Mouse (Mus musculus) MEL (cell line): ENCODE results near the gene Kcnh7. TPM values are rescaled to one million over a fixed set of nuclear protein-coding genes. Genes with fewer than 3 reads are reported as not detected.

Source experiments
- DNase-seq: peaks from one replicate; pipeline ENCODE4 v3.0.0; 2011; ENCODE audit warnings: low read depth, low spot score
- H3K27ac ChIP-seq: 2 replicates; pipeline ENCODE4 v1.5.1; 2012; ENCODE audit warnings: low read depth, mild to moderate bottlenecking, control low read depth, low read length, moderate library complexity; ENCODE audit not compliant: control insufficient read depth
- H3K27me3 ChIP-seq, 2 experiments: fragments of 150-350 bp in 1 of 2; sonication (generic) in 1 of 2; 2 replicates each; pipeline ENCODE4 v1.6.1; 2012; ENCODE audit warnings: low read length in 2 of 2, mild to moderate bottlenecking in 2 of 2, improper control_type of control experiment in 1 of 2, moderate library complexity in 1 of 2; ENCODE audit not compliant: insufficient read depth in 2 of 2, control insufficient read depth in 1 of 2
- H3K36me3 ChIP-seq, 2 experiments: 2 replicates each; pipeline ENCODE4 v1.6.1; 2012 to 2014; ENCODE audit warnings: low read length in 2 of 2, improper control_type of control experiment in 1 of 2, inconsistent platforms in 1 of 2, mild to moderate bottlenecking in 1 of 2; ENCODE audit not compliant: insufficient read depth in 2 of 2, control insufficient read depth in 1 of 2
- H3K4me1 ChIP-seq, 2 experiments: fragments of 150-350 bp in 1 of 2; sonication (generic) in 1 of 2; 2 replicates each; pipeline ENCODE4 v1.6.1; 2012; ENCODE audit warnings: low read length in 2 of 2, improper control_type of control experiment in 1 of 2, mild to moderate bottlenecking in 1 of 2; ENCODE audit not compliant: insufficient read depth in 2 of 2, control insufficient read depth in 1 of 2
- H3K4me3 ChIP-seq, 2 experiments: fragments of 150-350 bp in 1 of 2; sonication (generic) in 1 of 2; 2 replicates each; pipeline ENCODE4 v1.5.1; 2012; ENCODE audit warnings: low read depth in 2 of 2, low read length in 2 of 2, mild to moderate bottlenecking in 2 of 2, moderate library complexity in 2 of 2, control low read depth in 1 of 2, improper control_type of control experiment in 1 of 2; ENCODE audit not compliant: control insufficient read depth in 1 of 2, insufficient read depth in 1 of 2
- H3K79me2 ChIP-seq: 2 replicates; pipeline ENCODE4 v1.6.1; 2012; ENCODE audit warnings: mild to moderate bottlenecking, low read length, moderate library complexity; ENCODE audit not compliant: control insufficient read depth, poor library complexity, insufficient read depth
- H3K9ac ChIP-seq: 2 replicates; pipeline ENCODE4 v1.6.1; 2012; ENCODE audit warnings: low read depth, mild to moderate bottlenecking, control low read depth, low read length, moderate library complexity; ENCODE audit not compliant: control insufficient read depth, poor library complexity, severe bottlenecking
- H3K9me3 ChIP-seq: fragments of 150-350 bp; sonication (generic); replicated peaks from 2 replicates; pipeline ENCODE4 v1.6.1; 2012; ENCODE audit warnings: mild to moderate bottlenecking, low read length, improper control_type of control experiment, moderate library complexity; ENCODE audit not compliant: insufficient read depth
- BHLHE40 ChIP-seq: IDR thresholded peaks from 2 replicates; pipeline ENCODE4 v1.6.1; 2012; ENCODE audit warnings: low read depth, mild to moderate bottlenecking, inconsistent platforms, low read length, improper control_type of control experiment, borderline replicate concordance
- CHD1 ChIP-seq: IDR thresholded peaks from 2 replicates; pipeline ENCODE4 v1.6.1; 2012; ENCODE audit warnings: low read depth, mild to moderate bottlenecking, inconsistent platforms, low read length, improper control_type of control experiment
- EP300 ChIP-seq, 2 experiments: IDR thresholded peaks; 2 replicates each; pipeline ENCODE4 v1.6.1; 2011; ENCODE audit warnings: improper control_type of control experiment in 2 of 2, low read length in 2 of 2, low read depth in 1 of 2, mild to moderate bottlenecking in 1 of 2
- GATA1 ChIP-seq: IDR thresholded peaks from 2 replicates; pipeline ENCODE4 v1.6.1; 2011; ENCODE audit warnings: low read depth, low read length, improper control_type of control experiment
- JUND ChIP-seq: IDR thresholded peaks from 2 replicates; pipeline ENCODE4 v1.6.1; 2011; ENCODE audit warnings: low read depth, mild to moderate bottlenecking, improper control_type of control experiment, low read length
- KAT2A ChIP-seq: conservative IDR thresholded peaks from 2 replicates; pipeline ENCODE4 v1.6.1; 2012; ENCODE audit warnings: low read depth, low read length, improper control_type of control experiment, inconsistent platforms
- MAFK ChIP-seq: IDR thresholded peaks from 2 replicates; pipeline ENCODE4 v1.6.1; 2011; ENCODE audit warnings: low read depth, mild to moderate bottlenecking, low read length, improper control_type of control experiment, borderline replicate concordance
- MAX ChIP-seq: IDR thresholded peaks from 2 replicates; pipeline ENCODE4 v1.6.1; 2011; ENCODE audit warnings: low read length, improper control_type of control experiment
- MEF2A ChIP-seq: IDR thresholded peaks from 2 replicates; pipeline ENCODE4 v1.6.1; 2014; ENCODE audit warnings: low read depth, mild to moderate bottlenecking, inconsistent platforms, low read length, improper control_type of control experiment; ENCODE audit not compliant: poor library complexity, insufficient replicate concordance, severe bottlenecking; ENCODE audit errors: extremely low read depth
- NRF1 ChIP-seq: IDR thresholded peaks from 2 replicates; pipeline ENCODE4 v1.6.1; 2014; ENCODE audit warnings: low read depth, mild to moderate bottlenecking, inconsistent platforms, low read length, improper control_type of control experiment, moderate library complexity; ENCODE audit not compliant: poor library complexity, insufficient read depth, severe bottlenecking
- POLR2A ChIP-seq, 2 experiments: IDR thresholded peaks; 2 replicates each; pipeline ENCODE4 v1.6.1; 2011 to 2012; ENCODE audit warnings: low read length in 2 of 2, mild to moderate bottlenecking in 2 of 2, control low read depth in 1 of 2, improper control_type of control experiment in 1 of 2, low read depth in 1 of 2, moderate library complexity in 1 of 2; ENCODE audit not compliant: control insufficient read depth in 1 of 2, insufficient read depth in 1 of 2, poor library complexity in 1 of 2
- RAD21 ChIP-seq: IDR thresholded peaks from 2 replicates; pipeline ENCODE4 v1.6.1; 2011; ENCODE audit warnings: mild to moderate bottlenecking, low read depth, low read length, improper control_type of control experiment
- RCOR1 ChIP-seq: IDR thresholded peaks from 2 replicates; pipeline ENCODE4 v1.6.1; 2012; ENCODE audit warnings: low read depth, mild to moderate bottlenecking, inconsistent platforms, low read length, improper control_type of control experiment
- SIN3A ChIP-seq: IDR thresholded peaks from 2 replicates; pipeline ENCODE4 v1.6.1; 2012; ENCODE audit warnings: low read length, improper control_type of control experiment, inconsistent platforms
- SMC3 ChIP-seq: IDR thresholded peaks from 2 replicates; pipeline ENCODE4 v1.6.1; 2011; ENCODE audit warnings: low read depth, low read length, improper control_type of control experiment
- UBTF ChIP-seq: IDR thresholded peaks from 2 replicates; pipeline ENCODE4 v1.6.1; 2012; ENCODE audit warnings: low read depth, mild to moderate bottlenecking, inconsistent platforms, low read length, improper control_type of control experiment, moderate library complexity, borderline replicate concordance; ENCODE audit not compliant: insufficient read depth
- USF2 ChIP-seq, 2 experiments: IDR thresholded peaks; 2 replicates each; pipeline ENCODE4 v1.6.1; 2011 to 2012; ENCODE audit warnings: improper control_type of control experiment in 2 of 2, low read length in 2 of 2, borderline replicate concordance in 1 of 2, inconsistent platforms in 1 of 2, low read depth in 1 of 2, mild to moderate bottlenecking in 1 of 2; ENCODE audit not compliant: insufficient read depth in 1 of 2
- ZMIZ1 ChIP-seq: IDR thresholded peaks from 2 replicates; pipeline ENCODE4 v1.6.1; 2012; ENCODE audit warnings: low read depth, mild to moderate bottlenecking, inconsistent platforms, low read length, improper control_type of control experiment, moderate library complexity
- ZNF384 ChIP-seq: IDR thresholded peaks from 2 replicates; pipeline ENCODE4 v1.6.1; 2012; ENCODE audit warnings: low read depth, mild to moderate bottlenecking, inconsistent platforms, low read length, improper control_type of control experiment
- polyA plus RNA-seq, 2 experiments: library from polyadenylated mRNA; stranded (reverse) in 1 of 2; unstranded in 1 of 2; fragments of >175 nt in 1 of 2; fragments of >200 nt in 1 of 2; gene quantifications; 2 replicates each; pipeline versions ENCODE4 v1.2.1 to v1.2.4; 2012; ENCODE audit warnings: low replicate concordance in 2 of 2, low read depth in 1 of 2; ENCODE audit not compliant: insufficient read length in 2 of 2, insufficient read depth in 1 of 2, missing spikeins in 1 of 2
- total RNA-seq: library from RNA; depleted of rRNA; stranded (reverse); fragments of 300-350 nt; gene quantifications from 2 replicates; pipeline ENCODE4 v1.2.3, GENCODE M21; 2012

The Kcnh7 gene
- total and polyA plus RNA-seq, 3 experiments = under 0.01 to 0.13 TPM; not detected in 1

GRCm38 (mm10) chr2:62784460-62785038 lies 399.5 kb downstream of the Kcnh7 start:
- Histone ChIP-seq H3K9me3 (no peaks in the 10 kb centered on the region), H3K4me1 (no peaks in the 10 kb centered on the region), H3K4me3 (no peak overlapping the region), H3K27me3 (peaks cover 0 to 2% of the 10 kb centered on the region in 2 experiments; a peak in 1 of 4 replicates), H3K79me2 (no peaks in the 10 kb centered on the region), H3K9ac (no peak overlapping the region), H3K36me3 (no peaks in the 10 kb centered on the region), H3K27ac (no peak overlapping the region)
- TF ChIP-seq ZMIZ1 (no peak), USF2 (IDR thresholded peaks at IDR 0.05; ENCODE audit: borderline replicate concordance in 1 of 2, insufficient read depth in 1 of 2, low read depth in 1 of 2, low read length in 2 of 2) (no peak), CHD1 (no peak), SMC3 (no peak), GATA1 (no peak), ZNF384 (no peak), BHLHE40 (no peak), JUND (no peak), MAX (no peak), KAT2A (no peak)
- DNase-seq = no peak

DNA sequence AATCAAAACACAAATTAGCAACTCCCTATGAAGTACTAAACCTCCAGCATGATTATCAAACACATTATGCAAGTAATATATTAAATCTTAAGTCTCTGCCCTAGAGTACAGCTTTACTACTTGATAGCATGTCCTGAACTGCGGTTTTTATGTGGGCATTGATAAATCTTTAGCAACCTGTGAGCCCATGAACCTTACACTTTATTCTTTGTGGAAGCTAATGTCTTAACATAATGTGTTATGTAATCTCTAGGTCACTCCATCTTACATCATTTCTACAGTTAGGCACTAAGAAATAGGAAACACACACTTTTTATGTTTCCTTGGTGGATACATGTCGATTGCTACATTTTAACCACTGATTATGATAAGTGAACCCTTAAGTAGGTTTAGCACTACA lies 437.8 kb downstream of the Kcnh7 start:
- H3K79me2 ChIP-seq = no peaks in the 10 kb centered on the region
- no peaks in the 10 kb centered on the region for H3K9me3 ChIP-seq
- H3K36me3 ChIP-seq = no peaks in the 10 kb centered on the region
- TF ChIP-seq NRF1 (no peak), RCOR1 (no peak), SIN3A (no peak), EP300 (IDR thresholded peaks at IDR 0.05; ENCODE audit: low read depth in 1 of 2, low read length in 2 of 2) (no peak), SMC3 (no peak), POLR2A (IDR thresholded peaks at IDR 0.05; ENCODE audit: control insufficient read depth in 1 of 2, insufficient read depth in 1 of 2, low read depth in 1 of 2, low read length in 2 of 2, poor library complexity in 1 of 2) (no peak), MEF2A (no peak), UBTF (no peak), KAT2A (no peak), MAFK (no peak), RAD21 (no peak), JUND (no peak)
- no peaks in the 10 kb centered on the region for H3K4me1 ChIP-seq
- DNase-seq = no peak
- no peaks in the 10 kb centered on the region for H3K27me3 ChIP-seq
- no peak overlapping the region for H3K9ac ChIP-seq
- H3K27ac ChIP-seq = no peak overlapping the region
- no peak overlapping the region for H3K4me3 ChIP-seq
